Mouse (Mus musculus): ENCODE results near the gene Fads3. TPM values are rescaled to one million over a fixed set of nuclear protein-coding genes. Genes with fewer than 3 reads are reported as not detected.

Fads3 gene
- total RNA-seq, 4 experiments from 2014 or later, result 23.6 to 33.3 (median 25.8) TPM

GRCm38 (mm10) chr19:10108129-10108528 lies 66.8 kb downstream of the Fads3 start:
- no peak for DNase-seq (ENCODE audit: low spot score in 2 of 2)

GRCm38 (mm10) chr19:10108666-10109065 lies 67.3 kb downstream of the Fads3 start:
- DNase-seq (ENCODE audit: low spot score in 2 of 2), result no peak

Other genes starting within 250 kb of the Fads3 start
- not detected for gene Scgb2a2, start 194.0 kb upstream of the Fads3 start, total RNA-seq (2022)
- gene Incenp, start 142.0 kb upstream of the Fads3 start, total RNA-seq (2022), result 10 to 100 TPM; 14.0 to 20.4 (median 17.7) TPM
- gene Fth1, start 61.0 kb upstream of the Fads3 start, total RNA-seq (2022), result 1,000 to 10,000 TPM; 3,051 to 4,196 (median 3,526) TPM
- gene Best1, start 39.9 kb upstream of the Fads3 start, total RNA-seq (2022), result 1 to 10 TPM in 2 of 4 experiments, under 1 TPM in 2; 0.76 to 2.1 (median 1.1) TPM
- gene Rab3il1, start 39.9 kb upstream of the Fads3 start, total RNA-seq (2022), result 10 to 100 TPM in 3 of 4 experiments, 1 to 10 TPM in 1; 9.4 to 20.4 (median 14.0) TPM
- gene Fads2, start 60.2 kb downstream of the Fads3 start, total RNA-seq (2022), result 100 to 1,000 TPM; 152 to 168 (median 162) TPM
- 100 to 1,000 TPM; 188 to 213 (median 199) TPM for gene Fads1, start 141.3 kb downstream of the Fads3 start, total RNA-seq (2022)
- 10 to 100 TPM; 73.3 to 92.9 (median 81.3) TPM for gene Tmem258, start 162.4 kb downstream of the Fads3 start, total RNA-seq (2022)
- gene Fen1, start 162.6 kb downstream of the Fads3 start, total RNA-seq (2022), result 10 to 100 TPM in 2 of 4 experiments, 1 to 10 TPM in 2; 8.9 to 12.2 (median 9.9) TPM
- 10 to 100 TPM; 31.6 to 37.2 (median 36.7) TPM for gene Myrf, start 199.2 kb downstream of the Fads3 start, total RNA-seq (2022)

All from layer of hippocampus, adult 8-10 months (tissue).